Mouse (Mus musculus) heart, embryonic 13.5 days (tissue): ENCODE measurements around the gene Lrrc1. TPM values are rescaled to one million over a fixed set of nuclear protein-coding genes. Genes with fewer than 3 reads are reported as not detected.
A peak's percentile ranks its signal among the peaks of the same experiment; 100 is the strongest.

Source experiments
- ATAC-seq: fragments of 200-750 bp; cut with Nextera tagmentation; 2 replicates; pipeline ENCODE4 v1.8.0; 2017; ENCODE audit warnings: moderate TSS enrichment; ENCODE audit not compliant: insufficient number of reproducible peaks, low FRiP score, low TSS enrichment; ENCODE audit errors: extremely low read depth
- H3K27ac ChIP-seq: fragments of 300-500 bp; sonication (generic); replicated peaks from 2 replicates; pipeline ENCODE4 v1.5.1; 2015; ENCODE audit warnings: moderate library complexity, mild to moderate bottlenecking, inconsistent platforms
- H3K27me3 ChIP-seq: fragments of 300-500 bp; sonication (generic); replicated peaks from 2 replicates; pipeline ENCODE4 v1.6.1; 2015; ENCODE audit warnings: mild to moderate bottlenecking, inconsistent platforms
- H3K36me3 ChIP-seq: fragments of 300-500 bp; sonication (generic); 2 replicates; pipeline ENCODE4 v1.6.1; 2015; ENCODE audit warnings: mild to moderate bottlenecking, inconsistent platforms
- H3K4me1 ChIP-seq: fragments of 300-500 bp; sonication (generic); 2 replicates; pipeline ENCODE4 v1.6.1; 2015; ENCODE audit warnings: inconsistent platforms
- H3K4me2 ChIP-seq: fragments of 300-500 bp; sonication (generic); 2 replicates; pipeline ENCODE4 v1.6.1; 2015; ENCODE audit warnings: inconsistent platforms, mild to moderate bottlenecking, moderate library complexity
- H3K4me3 ChIP-seq: fragments of 300-500 bp; sonication (generic); 2 replicates; pipeline ENCODE4 v1.5.1; 2015; ENCODE audit warnings: moderate library complexity, mild to moderate bottlenecking, inconsistent platforms
- H3K9ac ChIP-seq: fragments of 300-500 bp; sonication (generic); 2 replicates; pipeline ENCODE4 v1.6.1; 2015; ENCODE audit warnings: inconsistent platforms, mild to moderate bottlenecking, moderate library complexity
- H3K9me3 ChIP-seq: fragments of 300-500 bp; sonication (generic); 2 replicates; pipeline ENCODE4 v1.6.1; 2016; ENCODE audit warnings: inconsistent platforms
- WGBS: fragments of 180-500 bp; shearing (Covaris S2); methylation state at CpG from one replicate; pipeline ENCODE4 v1.1.7; 2015; ENCODE audit warnings: mixed read lengths; 5-methylcytosine and 5-hydroxymethylcytosine counted together
- polyA plus RNA-seq: library from polyadenylated mRNA; unstranded; fragments of >200 nt; fragmentation: Nextera tagmentation; extraction: Ambion mirVana; gene quantifications from 2 replicates; pipeline ENCODE4 v1.2.1, GENCODE M21; 2015

Gene Lrrc1
- polyA plus RNA-seq, 1 experiment from 2014 or later: 12.6 TPM

- Histone ChIP-seq H3K9me3 (no peaks in the 10 kb centered on the region), H3K4me3 (no peak overlapping the region), H3K36me3 (no peaks in the 10 kb centered on the region), H3K27ac (0 out of 2 replicates have a peak overlapping the region, but pooled peaks have one; percentile 24), H3K4me2 (no peak overlapping the region), H3K4me1 (peaks cover 57% of the 10 kb centered on the region), H3K9ac (0 out of 2 replicates have a peak overlapping the region, but pooled peaks have one; percentile 34), H3K27me3 (no peaks in the 10 kb centered on the region)
- 66% methylated on average over 9 of the region's 9 CpGs for WGBS
- no peak for ATAC-seq
Observed at GRCm38 (mm10) chr9:77480574-77481319, 63.9 kb downstream of the Lrrc1 start.

- no peak overlapping the region for H3K9ac ChIP-seq
- 78% methylated on average over 7 of the region's 7 CpGs for WGBS
- peaks cover 57% of the 10 kb centered on the region for H3K4me1 ChIP-seq
- H3K27me3 ChIP-seq: no peaks in the 10 kb centered on the region
- H3K27ac ChIP-seq: no peak overlapping the region
- ATAC-seq: no peak
- no peak overlapping the region for H3K4me3 ChIP-seq
- H3K36me3 ChIP-seq: no peaks in the 10 kb centered on the region
- H3K4me2 ChIP-seq: no peak overlapping the region
- no peaks in the 10 kb centered on the region for H3K9me3 ChIP-seq
Observed at GRCm38 (mm10) chr9:77480001-77480400, 64.7 kb downstream of the Lrrc1 start.

- no peak overlapping the region for H3K27ac ChIP-seq
- peaks cover 57% of the 10 kb centered on the region for H3K4me1 ChIP-seq
- H3K36me3 ChIP-seq: peaks cover 3% of the 10 kb centered on the region; the same call in 1 of the 2 replicates
- ATAC-seq: no peak
- no peak overlapping the region for H3K4me3 ChIP-seq
- no peak overlapping the region for H3K9ac ChIP-seq
- H3K27me3 ChIP-seq: no peaks in the 10 kb centered on the region
- WGBS: 52% methylated on average over 10 of the region's 10 CpGs
- H3K4me2 ChIP-seq: no peak overlapping the region
- H3K9me3 ChIP-seq: no peaks in the 10 kb centered on the region
Observed at GRCm38 (mm10) chr9:77478166-77478920, 66.3 kb downstream of the Lrrc1 start.

- no peak overlapping the region for H3K27ac ChIP-seq
- peaks cover 52% of the 10 kb centered on the region for H3K4me1 ChIP-seq
- H3K4me2 ChIP-seq: no peak overlapping the region
- no peak overlapping the region for H3K4me3 ChIP-seq
- WGBS: 88% methylated on average over 4 of the region's 4 CpGs
- no peak overlapping the region for H3K9ac ChIP-seq
- no peak for ATAC-seq
- no peaks in the 10 kb centered on the region for H3K27me3 ChIP-seq
- H3K9me3 ChIP-seq: no peaks in the 10 kb centered on the region
- H3K36me3 ChIP-seq: peaks cover 7% of the 10 kb centered on the region
Observed at GRCm38 (mm10) chr9:77474535-77474934, 70.1 kb downstream of the Lrrc1 start.

GRCm38 (mm10) chr9:77472557-77472956 lies 72.1 kb downstream of the Lrrc1 start:
- no peak for ATAC-seq
- H3K4me3 ChIP-seq: no peak overlapping the region
- H3K36me3 ChIP-seq: peaks cover 19% of the 10 kb centered on the region
- H3K9ac ChIP-seq: no peak overlapping the region
- 41% methylated on average over 8 of the region's 8 CpGs for WGBS
- peaks cover 45% of the 10 kb centered on the region for H3K4me1 ChIP-seq
- H3K4me2 ChIP-seq: no peak overlapping the region
- H3K9me3 ChIP-seq: no peaks in the 10 kb centered on the region
- H3K27ac ChIP-seq: no peak overlapping the region
- no peaks in the 10 kb centered on the region for H3K27me3 ChIP-seq

GRCm38 (mm10) chr9:77471646-77472220 lies 72.9 kb downstream of the Lrrc1 start:
- H3K27me3 ChIP-seq: no peaks in the 10 kb centered on the region
- no peak overlapping the region for H3K4me3 ChIP-seq
- H3K4me1 ChIP-seq: peaks cover 40% of the 10 kb centered on the region
- no peak for ATAC-seq
- peaks cover 20% of the 10 kb centered on the region for H3K36me3 ChIP-seq
- H3K4me2 ChIP-seq: no peak overlapping the region
- H3K27ac ChIP-seq: no peak overlapping the region
- WGBS: 88% methylated on average over 12 of the region's 12 CpGs
- no peak overlapping the region for H3K9ac ChIP-seq
- H3K9me3 ChIP-seq: no peaks in the 10 kb centered on the region

GRCm38 (mm10) chr9:77469791-77470607 lies 74.7 kb downstream of the Lrrc1 start:
- Histone ChIP-seq H3K27me3 (no peaks in the 10 kb centered on the region), H3K9me3 (no peaks in the 10 kb centered on the region), H3K9ac (peak overlapping the region; percentile 61), H3K4me2 (peak overlapping the region; percentile 26), H3K4me3 (no peak overlapping the region), H3K27ac (peak overlapping the region; percentile 48), H3K4me1 (peaks cover 54% of the 10 kb centered on the region), H3K36me3 (peaks cover 20% of the 10 kb centered on the region)
- ATAC-seq: no peak
- 55% methylated on average over 20 of the region's 20 CpGs for WGBS

- H3K27me3 ChIP-seq: no peaks in the 10 kb centered on the region
- H3K36me3 ChIP-seq: peaks cover 13% of the 10 kb centered on the region
- no peak for ATAC-seq
- no peak overlapping the region for H3K27ac ChIP-seq
- no peak overlapping the region for H3K4me3 ChIP-seq
- no peaks in the 10 kb centered on the region for H3K9me3 ChIP-seq
- H3K4me1 ChIP-seq: peaks cover 68% of the 10 kb centered on the region
- no peak overlapping the region for H3K9ac ChIP-seq
- H3K4me2 ChIP-seq: no peak overlapping the region
- WGBS: 51% methylated on average over 5 of the region's 5 CpGs
Observed at GRCm38 (mm10) chr9:77466926-77467325, 77.7 kb downstream of the Lrrc1 start.

- no peak for ATAC-seq
Observed at GRCm38 (mm10) chr9:77465401-77465800, 79.3 kb downstream of the Lrrc1 start.

GRCm38 (mm10) chr9:77463861-77464260 lies 80.8 kb downstream of the Lrrc1 start:
- ATAC-seq: peak; percentile 66; the same call in 1 of the 2 replicates
- peak overlapping the region; percentile 43 for H3K4me2 ChIP-seq
- H3K4me3 ChIP-seq: no peak overlapping the region
- peak overlapping the region; percentile 98 for H3K27ac ChIP-seq
- H3K9me3 ChIP-seq: no peaks in the 10 kb centered on the region
- 39% methylated on average over 7 of the region's 7 CpGs for WGBS
- H3K4me1 ChIP-seq: peaks cover 57% of the 10 kb centered on the region
- peaks cover 13% of the 10 kb centered on the region for H3K36me3 ChIP-seq
- H3K9ac ChIP-seq: peak overlapping the region; percentile 62; the same call in 1 of the 2 replicates
- no peaks in the 10 kb centered on the region for H3K27me3 ChIP-seq

More at GRCm38 (mm10) chr9:77465401-77465800, 79.3 kb downstream of the Lrrc1 start:
- Histone ChIP-seq H3K27me3 (no peaks in the 10 kb centered on the region), H3K4me3 (no peak overlapping the region), H3K4me1 (peaks cover 68% of the 10 kb centered on the region), H3K9me3 (no peaks in the 10 kb centered on the region), H3K4me2 (peak overlapping the region; percentile 25; the same call in 1 of the 2 replicates), H3K36me3 (peaks cover 13% of the 10 kb centered on the region), H3K27ac (peak overlapping the region; percentile 98), H3K9ac (peak overlapping the region; percentile 62; the same call in 1 of the 2 replicates)
- 29% methylated on average over 11 of the region's 11 CpGs for WGBS
